Mouse (Mus musculus): ENCODE data around the gene Gm498.

Gene Gm498

GRCm38 (mm10) chr7:143866538-143866937 lies at the start of gene Gm498:
TSS of gene Gm498 (plus strand) at chr7:143866838.
- DNase-seq, result no peak

GRCm38 (mm10) chr7:143819201-143819600 lies 47.4 kb upstream of the Gm498 start:
- DNase-seq, result no peak

GRCm38 (mm10) chr7:143821241-143821640 lies 45.4 kb upstream of the Gm498 start:
- DNase-seq, result no peak

- peak; percentile 99 to 100 for DNase-seq
Measured at GRCm38 (mm10) chr7:143822375-143823265, 44.0 kb upstream of the Gm498 start, which contains the start of the genes Nadsyn1 and Dhcr7. TSS of gene Nadsyn1 (minus strand) at chr7:143822849. TSS of gene Dhcr7 (plus strand) at chr7:143823145.

GRCm38 (mm10) chr7:143823266-143823605 lies 43.4 kb upstream of the Gm498 start:
- DNase-seq, result no peak

GRCm38 (mm10) chr7:143826985-143827384 lies 39.7 kb upstream of the Gm498 start:
- DNase-seq, result no peak

- peak; percentile 97 to 98 for DNase-seq
Measured at GRCm38 (mm10) chr7:143829504-143830331, 36.9 kb upstream of the Gm498 start.

- no peak for DNase-seq
Measured at GRCm38 (mm10) chr7:143830399-143830798, 36.2 kb upstream of the Gm498 start.

GRCm38 (mm10) chr7:143832196-143832595 lies 34.4 kb upstream of the Gm498 start:
- DNase-seq, result peak; percentile 39 to 40

GRCm38 (mm10) chr7:143832611-143833010 lies 34.0 kb upstream of the Gm498 start:
- DNase-seq, result no peak

- no peak for DNase-seq
Measured at GRCm38 (mm10) chr7:143833581-143834190, 33.0 kb upstream of the Gm498 start.

GRCm38 (mm10) chr7:143834316-143834715 lies 32.3 kb upstream of the Gm498 start:
- no peak for DNase-seq

GRCm38 (mm10) chr7:143834972-143835371 lies 31.7 kb upstream of the Gm498 start:
- no peak for DNase-seq

- DNase-seq, result no peak
Measured at GRCm38 (mm10) chr7:143837705-143838358, 28.8 kb upstream of the Gm498 start.

- DNase-seq, result no peak
Measured at GRCm38 (mm10) chr7:143840121-143840520, 26.5 kb upstream of the Gm498 start.

- no peak for DNase-seq
Measured at GRCm38 (mm10) chr7:143841301-143841700, 25.3 kb upstream of the Gm498 start.

GRCm38 (mm10) chr7:143848127-143848767 lies 18.4 kb upstream of the Gm498 start:
- no peak for DNase-seq

- DNase-seq, result no peak
Measured at GRCm38 (mm10) chr7:143848768-143849482, 17.7 kb upstream of the Gm498 start.

GRCm38 (mm10) chr7:143868874-143869273 lies 2.2 kb downstream of the Gm498 start:
- DNase-seq, result no peak

- DNase-seq, result no peak
Measured at GRCm38 (mm10) chr7:143883717-143884116, 17.1 kb downstream of the Gm498 start.

- DNase-seq, result no peak
Measured at GRCm38 (mm10) chr7:143891146-143891545, 24.5 kb downstream of the Gm498 start.

Measured in lung, adult 18-20 months (tissue).